Mouse (Mus musculus) erythroblast, embryonic 14.5 days (primary cell): Measurements from ENCODE around the gene Gdap1l1.

Experiments
- GATA1 ChIP-seq: IDR thresholded peaks from 2 replicates; pipeline ENCODE4 v1.6.1; 2012; ENCODE audit warnings: low read length, inconsistent platforms, mixed read lengths
- TAL1 ChIP-seq: IDR thresholded peaks from 3 replicates; pipeline ENCODE4 v1.6.1; 2012; ENCODE audit warnings: low read length, inconsistent platforms, mixed read lengths

GRCm38 (mm10) chr2:163397905-163398304 is 40.4 kb upstream of the Gdap1l1 start, which contains the start of gene Jph2:
- TF ChIP-seq GATA1 (no peak), TAL1 (no peak)
